Mouse (Mus musculus) heart, postnatal 0 days (tissue): Measurements from ENCODE around the gene Shc3.

Experiments used
- CTCF ChIP-seq: IDR thresholded peaks from 2 replicates; pipeline ENCODE4 v1.5.1; 2016; ENCODE audit warnings: antibody characterized with exemption, control low read depth, low read depth
- EP300 ChIP-seq: IDR thresholded peaks from 2 replicates; pipeline ENCODE4 v1.6.1; 2016; ENCODE audit warnings: antibody characterized with exemption, low read depth

DNA sequence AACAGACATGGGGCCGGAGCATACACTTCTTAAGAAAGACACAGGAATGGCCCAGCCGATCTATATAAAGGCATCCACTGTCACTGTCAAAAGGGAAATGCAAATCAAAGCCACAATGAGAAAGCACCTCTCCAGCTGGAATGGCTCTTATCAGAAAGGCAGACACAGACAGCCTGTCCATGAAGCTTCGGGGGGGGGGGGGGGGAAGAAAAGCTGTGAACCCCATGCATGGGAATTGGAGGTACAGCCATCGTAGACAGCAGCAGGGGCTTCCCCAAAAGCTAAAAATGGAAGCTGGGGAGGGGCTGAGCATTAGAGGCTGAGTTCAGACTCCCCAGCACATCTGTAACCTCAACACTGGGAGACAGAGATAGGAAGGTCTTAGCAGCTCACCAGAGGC is 181.3 kb downstream of the Shc3 start:
- no peak for TF ChIP-seq EP300
- TF ChIP-seq CTCF = no peak
